Mouse (Mus musculus): ENCODE measurements around the gene Commd3. TPM values are rescaled to one million over a fixed set of nuclear protein-coding genes. Genes with fewer than 3 reads are reported as not detected.

The Commd3 gene
- total RNA-seq, 2 experiments from 2014 or later = 117 to 135 TPM

DNA sequence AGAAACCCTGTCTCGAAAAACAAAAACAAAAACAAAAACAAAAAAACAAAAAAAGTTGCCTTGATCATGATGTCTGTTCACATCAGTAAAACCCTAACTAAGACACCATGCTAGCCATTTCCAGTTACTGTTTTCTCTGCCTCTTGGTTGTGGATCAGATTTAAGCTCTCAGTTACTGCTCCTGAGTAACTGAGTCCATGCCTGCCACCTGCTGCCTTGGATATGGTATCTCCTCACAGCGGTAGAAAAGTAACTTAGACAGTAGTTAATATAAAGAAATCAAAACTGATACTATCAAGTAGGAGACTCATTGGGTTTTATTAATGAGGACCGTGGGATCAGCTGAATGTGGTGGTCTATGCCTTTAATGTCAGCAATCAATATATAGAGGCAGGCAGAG lies 42.2 kb downstream of the Commd3 start:
- DNase-seq (ENCODE audit: low spot score in 2 of 2) = no peak

DNA sequence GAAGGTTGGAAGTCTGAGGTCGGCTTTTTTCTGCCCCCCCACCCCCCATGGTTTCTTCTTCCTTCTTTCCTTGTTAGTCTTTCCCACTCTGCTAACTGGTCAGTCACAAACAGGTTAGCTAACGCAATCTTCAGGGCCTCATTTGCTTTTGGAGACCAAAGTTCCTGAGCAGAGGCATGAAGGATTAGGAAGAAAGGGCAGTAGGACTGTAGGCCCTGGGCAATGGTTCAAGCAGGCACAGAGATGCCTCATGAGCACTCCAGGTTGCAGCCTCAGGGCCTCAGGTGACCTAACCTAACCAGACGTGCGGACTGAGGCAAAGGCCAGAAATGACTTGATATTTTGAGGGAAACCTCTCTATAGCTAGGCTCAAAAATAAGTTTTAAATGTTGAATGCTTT lies 46.3 kb downstream of the Commd3 start:
- DNase-seq (ENCODE audit: low spot score in 2 of 2) = no peak

DNA sequence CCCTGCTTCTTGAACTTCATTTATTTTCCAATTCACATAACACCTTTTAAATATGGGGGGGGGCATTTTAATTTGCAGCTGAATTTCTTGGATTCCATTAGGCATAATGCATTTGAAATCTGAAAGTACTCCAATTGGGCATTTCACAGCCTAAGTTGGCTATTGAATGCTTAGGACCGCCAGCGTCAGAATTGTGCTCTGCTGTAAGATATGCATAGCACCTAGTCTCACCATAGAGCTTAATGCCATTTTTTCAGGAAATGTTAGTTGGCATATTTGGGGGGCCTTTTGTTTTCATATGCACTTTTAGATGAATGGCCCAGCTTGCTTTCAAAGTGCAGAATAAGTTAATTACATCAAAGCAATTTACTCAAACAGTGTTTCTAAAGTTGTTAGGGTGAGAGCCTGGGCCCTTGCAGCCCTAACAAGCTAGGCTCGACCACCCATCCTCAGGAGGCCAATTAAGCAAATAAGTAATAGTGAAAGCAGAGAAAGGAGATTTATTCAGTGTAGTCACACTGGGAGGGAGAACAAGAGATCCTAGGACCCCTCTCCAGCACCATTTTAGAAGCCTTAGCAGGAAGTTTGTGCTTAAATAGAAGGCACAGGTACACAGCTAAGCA lies 50.1 kb downstream of the Commd3 start:
- DNase-seq (ENCODE audit: low spot score in 2 of 2) = no peak

DNA sequence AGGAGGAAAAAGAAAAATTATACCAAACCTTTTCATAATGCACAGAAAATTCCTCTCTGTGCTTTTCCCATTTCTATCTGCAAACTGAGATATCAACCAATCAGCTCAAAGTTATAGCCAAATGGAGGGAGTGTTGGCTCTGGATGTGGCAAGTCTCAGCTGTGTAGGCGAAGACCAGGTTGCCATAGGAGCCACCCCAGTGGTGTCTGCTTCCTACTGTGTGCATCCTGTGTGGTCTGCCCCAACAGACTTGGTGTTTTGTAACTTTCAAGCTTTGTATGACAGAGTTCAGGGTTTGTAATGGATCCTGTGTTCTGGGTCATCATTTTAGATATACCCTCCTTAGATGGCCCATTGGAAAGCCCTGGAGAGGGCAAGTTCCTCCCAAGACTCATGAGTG lies 52.3 kb downstream of the Commd3 start:
- no peak for DNase-seq (ENCODE audit: low spot score in 2 of 2)

Other genes starting within 250 kb of the Commd3 start
- 10 to 100 TPM; 46.6 to 50.7 TPM for gene Bmi1, start 4.6 kb downstream of the Commd3 start, total RNA-seq (2021)
- 1 to 10 TPM; 1.2 to 1.4 TPM for gene Spag6, start 21.6 kb downstream of the Commd3 start, total RNA-seq (2021)